Mouse (Mus musculus): ENCODE results near the gene Vgll1. TPM values are rescaled to one million over a fixed set of nuclear protein-coding genes. Genes with fewer than 3 reads are reported as not detected.

The Vgll1 gene
- not detected in 2 replicates for total RNA-seq (2014; fragmentation: Nextera tagmentation)
- total RNA-seq (2017) = not detected in 2 replicates

DNA sequence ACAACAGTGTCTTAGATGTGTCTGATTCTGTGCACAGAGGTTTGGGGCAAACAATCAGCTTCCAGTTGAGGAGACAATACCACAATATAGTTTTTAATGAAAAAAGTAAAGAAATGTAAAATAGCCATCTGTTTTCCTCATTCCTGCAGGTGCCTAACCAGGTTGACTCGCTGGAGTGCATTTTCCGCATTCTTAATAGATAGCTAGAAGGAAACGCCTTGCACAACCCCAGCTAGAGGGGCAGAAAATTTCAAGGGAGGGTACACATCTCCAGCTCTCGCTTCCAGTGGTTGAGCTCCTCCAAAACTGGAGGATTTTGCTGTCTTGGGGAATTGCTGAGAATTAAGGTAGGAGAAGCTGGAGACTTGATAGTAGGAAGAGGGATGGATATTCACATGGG, at the start of gene Vgll1:
Vgll1 (plus strand) TSS at position 301 of the 400 bp plus-strand sequence.
- no peak for ATAC-seq (replicated peaks; ENCODE audit: low FRiP score, low TSS enrichment, poor library complexity, severe bottlenecking)

GRCm38 (mm10) chrX:57042774-57043173, 45.1 kb upstream of the Vgll1 start, which contains the start of gene Brs3:
TSS of gene Brs3 (plus strand) at chrX:57043074.
- ATAC-seq (replicated peaks; ENCODE audit: low FRiP score, low TSS enrichment, poor library complexity, severe bottlenecking) = no peak

- ATAC-seq (replicated peaks; ENCODE audit: low FRiP score, low TSS enrichment, poor library complexity, severe bottlenecking) = no peak
These were observed 44.0 kb upstream of the Vgll1 start for GRCm38 (mm10) chrX:57043869-57044268.

GRCm38 (mm10) chrX:57052848-57053173, 35.1 kb upstream of the Vgll1 start:
- ATAC-seq (replicated peaks; ENCODE audit: low FRiP score, low TSS enrichment, poor library complexity, severe bottlenecking) = peak; percentile 57

GRCm38 (mm10) chrX:57053174-57053992, 34.5 kb upstream of the Vgll1 start, which contains the start of gene Htatsf1:
TSS of gene Htatsf1 (plus strand) at chrX:57053583.
- peak; percentile 92 for ATAC-seq (replicated peaks; ENCODE audit: low FRiP score, low TSS enrichment, poor library complexity, severe bottlenecking)

- peak; percentile 75 for ATAC-seq (replicated peaks; ENCODE audit: low FRiP score, low TSS enrichment, poor library complexity, severe bottlenecking)
These were observed 33.9 kb upstream of the Vgll1 start for GRCm38 (mm10) chrX:57053993-57054385.

- ATAC-seq (replicated peaks; ENCODE audit: low FRiP score, low TSS enrichment, poor library complexity, severe bottlenecking) = no peak
These were observed 6.4 kb upstream of the Vgll1 start for GRCm38 (mm10) chrX:57081496-57081895.

GRCm38 (mm10) chrX:57103415-57103814, 15.5 kb downstream of the Vgll1 start:
- no peak for ATAC-seq (replicated peaks; ENCODE audit: low FRiP score, low TSS enrichment, poor library complexity, severe bottlenecking)

DNA sequence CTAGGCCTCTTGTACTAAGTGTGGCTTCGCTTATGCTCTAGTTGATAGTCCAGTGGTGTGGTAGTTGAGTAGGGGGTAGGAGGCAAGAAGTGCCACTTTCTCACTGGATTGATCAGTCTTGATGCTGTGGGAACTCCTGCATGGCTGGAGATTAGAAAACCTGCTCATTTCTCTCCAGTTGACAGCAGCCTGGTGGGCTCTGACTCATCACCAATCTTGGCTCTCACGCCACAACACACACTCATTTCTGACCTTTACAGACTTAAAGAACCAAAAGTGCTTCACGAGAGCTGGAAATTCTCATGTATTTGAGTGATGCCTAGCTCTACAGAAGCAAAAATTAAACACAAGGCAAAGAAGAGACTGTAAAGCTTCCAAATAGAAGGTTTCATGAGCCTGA, 19.1 kb downstream of the Vgll1 start:
- no peak for ATAC-seq (replicated peaks; ENCODE audit: low FRiP score, low TSS enrichment, poor library complexity, severe bottlenecking)

GRCm38 (mm10) chrX:57118143-57118542, 30.2 kb downstream of the Vgll1 start:
- ATAC-seq (replicated peaks; ENCODE audit: low FRiP score, low TSS enrichment, poor library complexity, severe bottlenecking) = no peak

DNA sequence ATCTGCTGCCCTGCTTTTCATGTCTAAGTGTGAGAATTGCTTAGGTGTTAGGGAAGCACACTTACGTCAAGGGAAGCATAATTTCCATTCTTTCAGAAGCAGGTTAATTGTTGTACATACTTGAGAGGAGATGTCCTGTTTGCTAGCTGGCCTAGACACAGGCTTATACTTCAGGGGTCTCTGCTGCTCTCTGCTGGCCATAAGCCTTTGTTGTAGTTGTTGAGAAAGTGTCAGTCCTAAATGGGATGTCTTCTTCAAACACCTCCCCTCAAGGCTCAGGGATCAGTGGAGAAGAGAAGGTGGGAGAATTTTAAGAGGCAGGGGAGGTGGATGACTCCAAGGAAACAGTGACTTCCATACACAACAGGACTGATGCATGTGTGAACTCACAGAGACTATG, 32.9 kb downstream of the Vgll1 start:
- no peak for ATAC-seq (replicated peaks; ENCODE audit: low FRiP score, low TSS enrichment, poor library complexity, severe bottlenecking)

DNA sequence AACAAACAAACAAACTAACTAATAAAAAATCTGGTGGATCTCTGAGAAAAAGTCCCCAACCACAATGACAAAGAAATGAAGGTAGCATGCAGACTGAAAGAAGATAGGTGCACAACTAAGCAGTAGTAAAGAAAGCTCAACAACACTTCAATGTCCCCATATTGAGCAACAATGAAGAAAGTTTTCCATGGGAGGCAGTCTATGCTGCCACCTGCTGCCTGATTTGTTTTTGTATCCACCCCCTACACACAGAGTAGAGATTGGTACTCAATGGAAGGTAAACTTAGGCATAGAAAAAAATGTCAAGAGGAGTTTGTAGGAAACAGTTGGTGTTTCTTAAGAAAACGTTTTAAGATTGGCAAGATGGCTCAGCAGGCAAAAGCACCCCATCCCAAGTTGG, 42.7 kb downstream of the Vgll1 start:
- ATAC-seq (replicated peaks; ENCODE audit: low FRiP score, low TSS enrichment, poor library complexity, severe bottlenecking) = no peak

- ATAC-seq (replicated peaks; ENCODE audit: low FRiP score, low TSS enrichment, poor library complexity, severe bottlenecking) = no peak
These were observed 49.7 kb downstream of the Vgll1 start for GRCm38 (mm10) chrX:57137627-57138026.

DNA sequence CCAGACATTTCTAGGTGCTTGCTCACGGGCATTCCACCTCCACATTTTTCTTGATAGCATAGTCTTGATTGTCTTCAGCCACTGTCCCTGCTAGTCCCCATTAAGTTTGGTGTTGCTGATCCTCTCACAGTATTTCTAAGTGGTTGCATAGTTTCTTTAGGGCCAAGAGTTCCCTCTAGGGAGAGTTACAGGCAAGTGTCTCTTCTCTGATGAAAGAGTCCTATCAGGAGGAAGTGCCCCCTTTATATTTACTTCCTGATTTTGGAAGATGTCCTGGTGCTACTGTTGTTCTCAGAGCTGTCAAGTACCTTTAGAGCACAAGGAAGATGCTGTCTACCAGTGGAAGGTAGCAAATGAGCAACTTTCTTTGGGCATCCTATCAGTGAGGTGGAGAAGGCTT, 65.6 kb downstream of the Vgll1 start:
- ATAC-seq (replicated peaks; ENCODE audit: low FRiP score, low TSS enrichment, poor library complexity, severe bottlenecking) = no peak

Other genes with a start within 250 kb of the Vgll1 start
- gene Adgrg4, start 217.9 kb upstream of the Vgll1 start, total RNA-seq (2014; fragmentation: Nextera tagmentation) = not detected in 2 replicates
- not detected in 2 replicates for gene Adgrg4, start 217.9 kb upstream of the Vgll1 start, total RNA-seq (2017)
- not detected in 2 replicates for gene Brs3, start 45.0 kb upstream of the Vgll1 start, total RNA-seq (2014; fragmentation: Nextera tagmentation)
- gene Brs3, start 45.0 kb upstream of the Vgll1 start, total RNA-seq (2017) = not detected in 2 replicates
- gene Htatsf1, start 34.5 kb upstream of the Vgll1 start, total RNA-seq (2014; fragmentation: Nextera tagmentation) = 51.7 and 56.9 TPM in 2 replicates
- 115 and 116 TPM in 2 replicates for gene Htatsf1, start 34.5 kb upstream of the Vgll1 start, total RNA-seq (2017)
- not detected in 2 replicates for gene Cd40lg, start 124.0 kb downstream of the Vgll1 start, total RNA-seq (2014; fragmentation: Nextera tagmentation)
- not detected in 2 replicates for gene Cd40lg, start 124.0 kb downstream of the Vgll1 start, total RNA-seq (2017)